Mouse (Mus musculus) forebrain, embryonic 14.5 days (tissue): Measurements from ENCODE around the gene Sfxn1. TPM values are rescaled to one million over a fixed set of nuclear protein-coding genes. Genes with fewer than 3 reads are reported as not detected.
A peak's percentile ranks its signal among the peaks of the same experiment; 100 is the strongest.

ENCODE experiments used
- ATAC-seq: fragments of 200-750 bp; cut with Nextera tagmentation; 2 replicates; pipeline ENCODE4 v1.8.0; 2017; ENCODE audit warnings: mild to moderate bottlenecking, moderate library complexity
- DNase-seq: peaks from one replicate; pipeline ENCODE4 v3.0.0-alpha.2; 2015; ENCODE audit warnings: low spot score
- H3K27ac ChIP-seq: fragments of 300-500 bp; sonication (generic); 2 replicates; pipeline ENCODE4 v1.5.1; 2014; ENCODE audit warnings: low read depth, mild to moderate bottlenecking, control low read depth, low read length, moderate library complexity
- H3K27me3 ChIP-seq: fragments of 300-500 bp; sonication (generic); replicated peaks from 2 replicates; pipeline ENCODE4 v1.6.1; 2014; ENCODE audit warnings: low read length, control low read depth, mixed read lengths; ENCODE audit not compliant: control insufficient read depth, insufficient read depth
- H3K36me3 ChIP-seq: fragments of 300-500 bp; sonication (generic); 2 replicates; pipeline ENCODE4 v1.6.1; 2014; ENCODE audit warnings: low read length, control low read depth; ENCODE audit not compliant: control insufficient read depth, insufficient read depth
- H3K4me1 ChIP-seq: fragments of 300-500 bp; sonication (generic); 2 replicates; pipeline ENCODE4 v1.6.1; 2014; ENCODE audit warnings: antibody characterized with exemption, low read length, control low read depth; ENCODE audit not compliant: control insufficient read depth, insufficient read depth
- H3K4me2 ChIP-seq: fragments of 300-500 bp; sonication (generic); 2 replicates; pipeline ENCODE4 v1.6.1; 2014; ENCODE audit warnings: mild to moderate bottlenecking, control low read depth, low read length
- H3K4me3 ChIP-seq: fragments of 300-500 bp; sonication (generic); 2 replicates; pipeline ENCODE4 v1.5.1; 2014; ENCODE audit warnings: low read depth, low read length, control low read depth
- H3K9ac ChIP-seq: fragments of 300-500 bp; sonication (generic); 2 replicates; pipeline ENCODE4 v1.6.1; 2014; ENCODE audit warnings: mild to moderate bottlenecking, low read length, control low read depth, moderate library complexity
- H3K9me3 ChIP-seq: fragments of 300-500 bp; sonication (generic); replicated peaks from 2 replicates; pipeline ENCODE4 v1.6.1; 2016; ENCODE audit warnings: low read length, control low read depth, mixed read lengths; ENCODE audit not compliant: control insufficient read depth
- WGBS: fragments of 180-500 bp; shearing (Covaris S2); extraction: QIAGEN DNeasy Blood & Tissue Kit; methylation state at CpG from one replicate; pipeline ENCODE4 v1.1.7; 2014; 5-methylcytosine and 5-hydroxymethylcytosine counted together
- polyA plus RNA-seq: library from polyadenylated mRNA; unstranded; fragments of >200 nt; fragmentation: Nextera tagmentation; extraction: Ambion mirVana; gene quantifications from 2 replicates; pipeline ENCODE4 v1.2.1, GENCODE M21; 2014

Sfxn1 gene
- polyA plus RNA-seq, 1 experiment from 2014 or later, result 88.8 TPM

DNA sequence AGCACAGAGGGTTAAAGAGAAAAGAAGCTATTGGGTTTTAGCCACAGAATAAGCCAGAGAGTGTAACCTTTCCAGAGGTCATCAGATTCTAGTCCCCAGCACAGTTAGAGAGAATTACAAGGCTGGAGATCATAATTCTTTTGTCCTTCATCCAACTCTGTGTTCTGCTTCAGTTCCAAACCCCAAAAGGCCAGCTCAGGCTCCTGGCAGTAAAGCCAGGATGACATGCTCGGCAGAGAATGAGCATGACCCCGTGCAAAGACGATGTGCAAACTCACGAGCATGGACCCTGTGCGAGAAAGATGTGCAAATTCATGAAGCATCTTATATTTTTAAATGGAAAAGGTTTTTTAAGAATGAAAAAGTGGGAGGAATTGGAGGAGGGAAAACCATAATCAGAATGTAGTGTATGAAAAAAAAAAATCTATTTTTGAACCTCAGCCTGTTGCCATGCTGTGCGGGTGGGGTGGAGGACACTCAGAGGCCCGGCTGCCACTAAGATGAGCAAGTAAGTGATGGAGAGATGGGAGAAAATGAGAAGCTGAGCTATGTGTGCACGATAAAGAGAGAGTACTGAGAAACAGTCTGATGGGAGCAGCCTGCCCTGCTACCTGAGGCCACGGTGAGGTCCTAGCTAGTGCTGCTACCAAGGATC is 66.2 kb downstream of the Sfxn1 start:
- Histone ChIP-seq H3K27me3 (no peaks in the 10 kb centered on the region), H3K4me2 (no peak overlapping the region), H3K36me3 (no peaks in the 10 kb centered on the region), H3K27ac (no peak overlapping the region), H3K4me3 (no peak overlapping the region), H3K9me3 (no peaks in the 10 kb centered on the region), H3K9ac (no peak overlapping the region), H3K4me1 (no peaks in the 10 kb centered on the region)
- WGBS, result 78% methylated on average over 9 of the region's 9 CpGs
- no peak for DNase-seq
- ATAC-seq, result no peak

DNA sequence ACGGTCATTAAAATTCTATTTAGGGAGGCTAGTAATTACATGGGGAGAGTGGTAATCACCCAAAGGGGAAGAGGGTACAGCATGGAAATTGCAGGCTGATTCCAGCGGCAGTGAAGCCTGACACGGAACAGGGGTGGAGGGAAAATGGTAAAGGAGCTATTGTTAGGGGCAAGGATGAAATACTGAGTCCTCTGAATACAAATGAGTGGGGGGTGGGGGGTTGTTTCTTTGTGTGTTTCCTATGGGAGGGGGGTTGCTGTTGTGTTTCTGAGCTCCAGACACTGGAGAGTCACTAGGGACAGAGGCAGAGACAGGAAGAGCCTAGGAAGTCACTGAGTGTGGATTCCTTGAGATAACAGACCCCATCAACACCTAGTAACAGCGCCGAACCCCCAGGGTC is 72.1 kb downstream of the Sfxn1 start:
- 32% methylated on average over 5 of the region's 5 CpGs for WGBS
- Histone ChIP-seq H3K36me3 (no peaks in the 10 kb centered on the region), H3K4me1 (0 out of 2 replicates have a peak, but pooled peaks cover 6% of the 10 kb centered on the region), H3K9ac (no peak overlapping the region), H3K4me2 (no peak overlapping the region), H3K27me3 (no peaks in the 10 kb centered on the region), H3K9me3 (no peaks in the 10 kb centered on the region), H3K27ac (no peak overlapping the region), H3K4me3 (no peak overlapping the region)
- ATAC-seq, result no peak
- peak; percentile 27 for DNase-seq

- Histone ChIP-seq H3K36me3 (no peaks in the 10 kb centered on the region), H3K9me3 (no peaks in the 10 kb centered on the region), H3K4me2 (no peak overlapping the region), H3K4me3 (no peak overlapping the region), H3K27me3 (no peaks in the 10 kb centered on the region), H3K4me1 (0 out of 2 replicates have a peak, but pooled peaks cover 6% of the 10 kb centered on the region), H3K9ac (no peak overlapping the region), H3K27ac (no peak overlapping the region)
- ATAC-seq (no peak), DNase-seq (no peak)
- WGBS, result 84% methylated on average over 5 of the region's 5 CpGs
These were observed 73.0 kb downstream of the Sfxn1 start for GRCm38 (mm10) chr13:54144624-54145023.

DNA sequence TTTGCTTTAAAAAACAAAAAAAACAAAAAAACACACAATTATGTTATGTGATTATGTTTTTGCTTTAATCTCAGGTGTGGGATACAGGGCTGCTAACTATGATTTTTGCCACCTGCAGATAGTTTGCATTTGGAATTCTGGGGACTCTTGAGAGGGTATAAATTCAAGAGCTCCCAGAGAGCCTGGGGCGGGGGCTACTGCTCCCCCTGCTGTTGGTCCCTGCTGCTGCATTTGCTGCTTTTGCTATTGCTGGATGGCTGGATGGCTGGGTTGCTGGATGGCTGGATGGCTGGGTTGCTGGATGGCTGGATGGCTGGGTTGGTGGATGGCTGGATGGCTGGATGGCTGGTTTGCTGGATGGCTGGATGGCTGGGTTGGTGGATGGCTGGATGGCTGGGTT is 75.7 kb downstream of the Sfxn1 start:
- WGBS, result 74% methylated on average over 1 of the region's 1 CpGs
- no peak for DNase-seq

GRCm38 (mm10) chr13:54152421-54152820 is 80.8 kb downstream of the Sfxn1 start:
- WGBS, result 81% methylated on average over 1 of the region's 1 CpGs
- no peak for ATAC-seq

More for the DNA sequence above, 75.7 kb downstream of the Sfxn1 start:
- H3K36me3 ChIP-seq, result no peaks in the 10 kb centered on the region
- no peak for ATAC-seq
- no peaks in the 10 kb centered on the region for H3K9me3 ChIP-seq
- no peak overlapping the region for H3K4me2 ChIP-seq
- no peak overlapping the region for H3K4me3 ChIP-seq
- H3K4me1 ChIP-seq, result 0 out of 2 replicates have a peak, but pooled peaks cover 6% of the 10 kb centered on the region
- no peak overlapping the region for H3K9ac ChIP-seq
- no peak overlapping the region for H3K27ac ChIP-seq
- H3K27me3 ChIP-seq, result no peaks in the 10 kb centered on the region

GRCm38 (mm10) chr13:54152911-54153310 is 81.2 kb downstream of the Sfxn1 start:
- Histone ChIP-seq H3K9ac (no peak overlapping the region), H3K4me1 (no peaks in the 10 kb centered on the region), H3K36me3 (no peaks in the 10 kb centered on the region), H3K27me3 (no peaks in the 10 kb centered on the region), H3K27ac (no peak overlapping the region), H3K4me2 (no peak overlapping the region), H3K4me3 (no peak overlapping the region), H3K9me3 (no peaks in the 10 kb centered on the region)
- DNase-seq, result peak; percentile 45
- 37% methylated on average over 7 of the region's 7 CpGs for WGBS
- no peak for ATAC-seq

More at GRCm38 (mm10) chr13:54152421-54152820, 80.8 kb downstream of the Sfxn1 start:
- H3K9me3 ChIP-seq, result no peaks in the 10 kb centered on the region
- H3K4me1 ChIP-seq, result no peaks in the 10 kb centered on the region
- no peak overlapping the region for H3K4me2 ChIP-seq
- H3K27ac ChIP-seq, result no peak overlapping the region
- no peak overlapping the region for H3K4me3 ChIP-seq
- no peak for DNase-seq
- no peaks in the 10 kb centered on the region for H3K27me3 ChIP-seq
- no peak overlapping the region for H3K9ac ChIP-seq
- H3K36me3 ChIP-seq, result no peaks in the 10 kb centered on the region

DNA sequence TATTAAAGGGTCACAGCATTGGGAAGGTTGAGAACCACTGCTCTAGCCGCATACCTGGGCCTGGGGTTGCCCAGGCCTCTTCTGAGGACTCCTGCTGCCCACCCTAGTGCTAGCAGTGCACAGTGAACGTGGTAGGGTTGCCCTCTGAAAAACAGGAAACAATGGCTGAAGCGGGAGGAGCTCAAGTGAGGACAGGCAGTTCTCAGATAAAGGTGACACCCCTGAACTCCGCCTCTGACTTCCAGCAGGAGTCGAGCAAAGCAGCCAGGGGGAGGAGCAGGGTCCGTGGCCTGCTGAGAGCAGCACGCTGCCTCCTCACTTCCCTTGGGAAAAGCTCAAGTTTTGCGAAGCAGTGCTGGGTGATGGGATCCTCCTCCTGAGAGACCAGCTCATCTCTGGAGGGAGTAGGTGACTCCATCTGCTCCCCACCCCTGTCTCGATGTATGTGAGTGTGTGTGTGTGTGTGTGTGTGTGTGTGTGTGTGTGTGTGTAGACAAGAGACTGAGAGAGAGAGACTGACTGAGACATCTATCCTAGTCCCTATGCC is 82.1 kb downstream of the Sfxn1 start:
- H3K9ac ChIP-seq, result no peak overlapping the region
- no peak for ATAC-seq
- no peak overlapping the region for H3K27ac ChIP-seq
- 28% methylated on average over 9 of the region's 9 CpGs for WGBS
- no peak overlapping the region for H3K4me3 ChIP-seq
- peaks cover under 1% of the 10 kb centered on the region; the same call in 1 of the 2 replicates for H3K4me1 ChIP-seq
- H3K4me2 ChIP-seq, result no peak overlapping the region
- H3K9me3 ChIP-seq, result no peaks in the 10 kb centered on the region
- no peak for DNase-seq
- no peaks in the 10 kb centered on the region for H3K36me3 ChIP-seq
- no peaks in the 10 kb centered on the region for H3K27me3 ChIP-seq

DNA sequence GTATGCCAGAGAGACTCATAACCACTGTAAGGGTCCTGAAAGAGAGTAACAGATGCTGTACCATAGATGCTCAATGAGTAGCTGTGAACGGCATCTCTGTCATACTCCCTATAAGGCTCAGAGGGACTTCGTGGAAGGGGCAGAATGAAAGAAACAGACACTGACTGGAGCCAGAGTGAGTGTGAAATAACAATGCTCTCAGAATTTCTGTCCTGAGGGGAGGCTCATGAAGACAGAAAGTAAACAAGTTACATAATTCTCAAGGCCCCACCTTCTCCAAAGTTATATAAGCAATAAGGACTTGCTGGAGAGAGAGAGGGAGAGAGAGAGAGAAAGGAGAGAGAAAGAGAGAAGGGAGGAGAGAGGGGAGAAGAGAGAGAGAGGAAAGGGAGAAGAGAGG is 84.2 kb downstream of the Sfxn1 start:
- DNase-seq, result no peak
- Histone ChIP-seq H3K27ac (no peak overlapping the region), H3K4me2 (no peak overlapping the region), H3K36me3 (no peaks in the 10 kb centered on the region), H3K27me3 (no peaks in the 10 kb centered on the region), H3K4me3 (no peak overlapping the region), H3K9me3 (no peaks in the 10 kb centered on the region), H3K9ac (no peak overlapping the region), H3K4me1 (peaks cover 11% of the 10 kb centered on the region)
- ATAC-seq, result no peak
- WGBS, result 79% methylated on average over 2 of the region's 2 CpGs
